In genomic region chrX:13047631-13048345, GRCm38 (mm10) we compare ENCODE assay signal across 9 mouse cellular contexts. TPM values are rescaled to one million over a fixed set of nuclear protein-coding genes. Genes with fewer than 3 reads are reported as not detected.
DNase-seq lines count a peak whose midpoint lies in the region; ATAC-seq lines count a peak whose summit lies in the region.
"Had no signal": no experiment of that assay in that cellular context is flagged by ENCODE, and none has a peak within 500 bp of the region (broad histone marks: within the 10 kb centered on the region; RNA-seq: fewer than 3 reads in every experiment).

No protein-coding gene starts in this region.

- 21% methylated on average over 14 of the region's 14 CpGs for WGBS in forebrain, embryonic 11.5 days
- 24% methylated on average over 14 of the region's 14 CpGs for WGBS in hindbrain, embryonic 13.5 days
- WGBS in stomach, embryonic 15.5 days: 27% methylated on average over 14 of the region's 14 CpGs

- peak overlapping the region; percentile 26; the same call in 1 of the 2 replicates for H3K4me2 ChIP-seq in forebrain, embryonic 11.5 days (ENCODE audit: low read depth, low read length, severe bottlenecking)
- H3K4me2 ChIP-seq in hindbrain, embryonic 13.5 days: peak overlapping the region; percentile 42
- H3K4me2 ChIP-seq in stomach, embryonic 15.5 days: peak overlapping the region; percentile 42

- H3K27me3 ChIP-seq in forebrain, embryonic 11.5 days (ENCODE audit: control insufficient read depth, insufficient read depth, low read length): no peaks in the 10 kb centered on the region
- H3K27me3 ChIP-seq in hindbrain, embryonic 13.5 days: peaks cover 15% of the 10 kb centered on the region; the same call in 1 of the 2 replicates
- no peaks in the 10 kb centered on the region for H3K27me3 ChIP-seq in stomach, embryonic 15.5 days (replicated peaks)

- no peaks in the 10 kb centered on the region for H3K36me3 ChIP-seq in forebrain, embryonic 11.5 days (ENCODE audit: control insufficient read depth, insufficient read depth, low read length)
- no peaks in the 10 kb centered on the region for H3K36me3 ChIP-seq in hindbrain, embryonic 13.5 days
- no peaks in the 10 kb centered on the region for H3K36me3 ChIP-seq in stomach, embryonic 15.5 days

- H3K27ac ChIP-seq in forebrain, embryonic 11.5 days (ENCODE audit: low read depth, low read length): no peak overlapping the region; the same call in 1 of the 2 replicates
- H3K27ac ChIP-seq in hindbrain, embryonic 13.5 days: peak overlapping the region; percentile 58
- no peak overlapping the region for H3K27ac ChIP-seq in stomach, embryonic 15.5 days

- peak; percentile 33 for DNase-seq in layer of hippocampus, adult 11-12 months (ENCODE audit: low spot score)
- no peak for DNase-seq in layer of hippocampus, postnatal 25 days (ENCODE audit: extremely low spot score in 1 of 2, low spot score in 1 of 2)
- peak; percentile 53 for DNase-seq in forebrain, embryonic 11.5 days (ENCODE audit: low spot score)
- peak; percentile 18 to 47 for DNase-seq in left cerebral cortex, adult 8-10 months (ENCODE audit: low spot score in 2 of 2)
- peak; percentile 48 for DNase-seq in mesoderm, embryonic 11.5 days (ENCODE audit: low read depth, low spot score)
- DNase-seq in thymus, postnatal 0 days (ENCODE audit: low spot score): no peak

- H3K4me1 ChIP-seq in forebrain, embryonic 11.5 days (replicated peaks; ENCODE audit: control insufficient read depth, insufficient read depth, low read length): no peaks in the 10 kb centered on the region
- peaks cover 3% of the 10 kb centered on the region; the same call in 1 of the 2 replicates for H3K4me1 ChIP-seq in hindbrain, embryonic 13.5 days (replicated peaks)
- no peaks in the 10 kb centered on the region for H3K4me1 ChIP-seq in stomach, embryonic 15.5 days

- peak overlapping the region; percentile 30 for H3K9ac ChIP-seq in forebrain, embryonic 11.5 days (ENCODE audit: low read length)
- no peak overlapping the region for H3K9ac ChIP-seq in hindbrain, embryonic 13.5 days
- H3K9ac ChIP-seq in stomach, embryonic 15.5 days: no peak overlapping the region

- no peak overlapping the region for H3K4me3 ChIP-seq in forebrain, embryonic 11.5 days (ENCODE audit: low read depth, low read length)
- no peak overlapping the region; the same call in 1 of the 2 replicates for H3K4me3 ChIP-seq in hindbrain, embryonic 13.5 days
- 0 out of 2 replicates have a peak overlapping the region, but pooled peaks have one; percentile 5 for H3K4me3 ChIP-seq in stomach, embryonic 15.5 days (replicated peaks)

- H3K9me3 ChIP-seq in forebrain, embryonic 11.5 days (ENCODE audit: control insufficient read depth, low read length): no peaks in the 10 kb centered on the region
- no peaks in the 10 kb centered on the region for H3K9me3 ChIP-seq in hindbrain, embryonic 13.5 days
- H3K9me3 ChIP-seq in stomach, embryonic 15.5 days: no peaks in the 10 kb centered on the region
- H3K9me3 ChIP-seq: G1E had no signal

- peak; percentile 64; the same call in 1 of the 2 replicates for ATAC-seq in forebrain, embryonic 11.5 days (replicated peaks; ENCODE audit: low FRiP score)
- peak; percentile 32; the same call in 1 of the 2 replicates for ATAC-seq in hindbrain, embryonic 13.5 days (ENCODE audit: low FRiP score)
- ATAC-seq in stomach, embryonic 15.5 days (ENCODE audit: insufficient read depth, low FRiP score, low read depth): no peak

RNA-seq across cellular contexts. Expression of gene Usp9x, which starts 23.5 kb away (rescaled TPM):
- 100 to 1,000 TPM; 226 to 231 TPM for total RNA-seq in layer of hippocampus, postnatal 25 days (2021)
- 64.2 and 76.0 TPM in 2 replicates for polyA plus RNA-seq in forebrain, embryonic 11.5 days (2014; fragmentation: Nextera tagmentation; extraction: Ambion mirVana)
- 38.6 TPM in 2 replicates for polyA plus RNA-seq in hindbrain, embryonic 13.5 days (2015; fragmentation: Nextera tagmentation; extraction: Ambion mirVana)
- total RNA-seq in left cerebral cortex, adult 8-10 months (2022): 100 to 1,000 TPM; 213 to 269 (median 245) TPM
- polyA plus RNA-seq in stomach, embryonic 15.5 days (2015; fragmentation: Nextera tagmentation; extraction: Ambion mirVana): 22.5 and 24.6 TPM in 2 replicates
- polyA plus RNA-seq in thymus, postnatal 0 days (2015; fragmentation: Nextera tagmentation; extraction: Ambion mirVana): 19.8 and 21.4 TPM in 2 replicates

Comparison
In these comparisons a context has a peak if more than half of its experiments do, and no peak if none do; other contexts are left out.
1. DNase-seq: peak in layer of hippocampus, adult 11-12 months (single experiment), forebrain, embryonic 11.5 days (single experiment), left cerebral cortex, adult 8-10 months (2 of 2) and mesoderm, embryonic 11.5 days (single experiment); none in layer of hippocampus, postnatal 25 days (0 of 2) and thymus, postnatal 0 days (single experiment).
2. Peak in every context shown above with its lines, with median percentiles within 50 percentile points of each other: H3K4me2 ChIP-seq.